Mouse (Mus musculus): ENCODE measurements at regions not wholly inside any gene's neighbourhood (a gene's known extent, or its start where the extent isn't known, plus 50 kb on each side); places are given as distances from the start of the nearest gene placed in this dataset.

DNA sequence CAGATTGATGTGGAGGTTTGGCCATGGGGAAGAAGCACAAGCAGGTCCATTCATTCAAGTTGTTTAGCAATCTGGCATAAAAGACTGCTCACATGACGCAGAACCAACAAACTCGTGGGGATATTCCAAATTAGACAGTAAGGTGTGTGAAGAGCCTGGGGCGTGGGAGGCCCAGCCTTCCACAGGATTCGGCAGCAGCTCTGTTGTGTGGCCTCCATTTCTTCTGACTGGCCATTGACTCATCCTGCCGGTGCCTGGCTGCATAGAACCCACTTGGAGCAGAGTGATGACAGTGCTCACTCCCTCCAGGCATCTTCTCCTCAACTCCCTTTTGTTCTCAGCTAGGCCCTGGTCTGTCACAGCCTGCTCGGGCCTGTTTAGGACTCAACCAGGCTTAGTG, 91.6 kb upstream of the Irf2bp2 start:
- DNase-seq (ENCODE audit: low spot score in 2 of 2): no peak

DNA sequence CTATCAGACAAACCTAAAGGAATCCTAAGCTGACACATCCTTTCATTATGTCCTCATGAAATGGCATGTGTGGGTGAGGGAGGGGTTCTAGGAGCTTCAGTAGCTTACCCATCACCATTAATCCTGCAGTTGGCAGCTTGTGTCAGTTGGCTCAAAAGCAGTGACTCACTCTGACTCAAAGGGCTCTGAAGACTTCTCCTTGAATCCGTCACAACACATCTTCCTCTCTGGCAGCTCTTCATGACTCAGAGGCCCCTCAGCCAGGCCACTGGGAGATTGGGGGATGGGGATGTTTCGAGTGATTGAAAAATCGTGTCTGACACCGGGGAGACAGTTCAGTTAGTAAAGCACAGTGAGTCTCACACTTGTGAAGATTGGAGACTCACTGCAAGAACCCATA, 90.2 kb upstream of the Irf2bp2 start:
- DNase-seq (ENCODE audit: low spot score in 2 of 2): no peak

DNA sequence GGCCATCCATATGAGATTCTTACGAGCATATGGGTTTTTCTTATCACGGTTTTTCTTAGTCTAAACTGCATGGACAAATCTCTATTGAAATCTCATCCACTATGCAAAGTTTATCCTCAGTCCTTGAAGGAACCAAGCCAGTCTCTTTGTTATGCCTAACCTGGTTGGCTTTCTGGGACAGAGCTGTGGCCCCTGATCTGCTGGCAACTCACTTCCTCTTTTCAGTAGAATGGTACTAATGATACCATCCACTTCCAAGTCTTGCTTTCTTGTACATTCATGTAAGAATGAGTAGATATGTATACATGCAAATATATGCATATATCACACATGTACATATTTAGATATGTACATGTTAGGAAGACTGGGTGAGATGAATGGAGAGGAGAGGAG, 89.8 kb upstream of the Irf2bp2 start:
- no peak for DNase-seq (ENCODE audit: low spot score in 2 of 2)

DNA sequence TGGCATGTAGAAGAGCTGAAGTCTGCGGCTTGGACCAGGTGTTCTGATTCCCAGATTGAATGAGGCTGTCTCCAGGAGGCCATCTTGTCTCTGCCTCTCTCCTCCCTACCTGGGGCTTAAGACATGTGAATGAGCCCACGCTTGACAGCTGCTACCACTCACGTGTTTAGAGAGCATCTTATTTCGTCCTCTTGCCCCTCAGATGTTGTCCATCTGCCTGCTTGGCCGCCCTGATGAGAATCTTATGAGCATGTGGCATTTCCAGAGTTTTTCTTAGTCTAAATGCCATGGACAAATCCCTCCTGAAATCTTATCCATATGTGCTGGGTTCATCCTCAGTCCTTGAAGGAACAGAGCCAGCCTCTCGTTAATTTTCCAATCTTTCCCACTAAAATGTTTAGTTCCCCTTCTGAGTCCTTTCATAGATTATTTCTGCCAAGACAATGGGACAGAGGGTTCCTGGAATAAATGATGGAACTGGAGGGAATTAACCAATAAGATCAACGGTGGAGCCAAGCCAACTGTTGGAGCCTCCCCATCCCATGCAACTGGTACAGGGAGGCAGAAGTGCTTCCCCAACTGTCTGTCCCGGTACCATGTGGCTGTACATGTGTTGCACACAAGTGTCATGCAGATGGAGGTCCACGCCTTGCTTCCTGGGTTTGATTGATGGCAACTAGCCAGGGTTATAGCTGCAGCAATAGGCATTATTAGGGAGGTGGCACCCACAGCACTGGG, 89.2 kb upstream of the Irf2bp2 start:
- DNase-seq (ENCODE audit: low spot score in 2 of 2): no peak

DNA sequence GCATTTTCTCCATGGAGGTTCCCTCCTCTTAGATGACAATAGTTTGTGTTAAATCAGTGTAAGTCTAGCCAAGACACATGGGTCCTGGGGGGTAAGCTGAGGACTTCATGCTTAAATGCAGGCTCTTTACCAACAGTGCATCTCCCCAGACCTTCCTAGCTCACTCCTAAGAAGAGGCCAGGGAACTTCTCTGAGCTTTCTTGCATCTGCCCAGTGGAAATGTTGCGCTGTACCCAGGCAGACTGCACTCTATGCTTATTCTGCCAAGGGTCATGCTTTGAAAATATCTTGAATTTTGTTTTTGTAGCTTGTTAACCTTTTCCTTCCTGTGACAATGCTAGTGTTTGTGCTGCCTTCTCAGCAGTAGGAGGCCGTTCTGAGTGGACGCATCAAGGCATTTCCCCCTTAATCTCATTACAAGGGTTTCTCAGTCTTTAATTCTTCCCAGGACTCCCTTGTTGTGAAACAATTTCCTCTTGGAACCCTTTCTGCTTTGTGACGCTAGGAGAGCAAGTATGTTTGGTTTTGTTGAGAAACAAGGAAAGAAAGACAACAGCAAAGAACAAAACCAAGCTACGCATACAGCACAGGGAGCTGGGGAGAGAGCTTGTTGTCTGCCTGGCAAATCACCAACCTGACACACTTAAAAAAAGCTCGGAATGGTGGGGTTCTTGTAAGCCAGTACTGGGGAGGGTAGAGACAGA, 88.3 kb upstream of the Irf2bp2 start:
- no peak for DNase-seq (ENCODE audit: low spot score in 2 of 2)

DNA sequence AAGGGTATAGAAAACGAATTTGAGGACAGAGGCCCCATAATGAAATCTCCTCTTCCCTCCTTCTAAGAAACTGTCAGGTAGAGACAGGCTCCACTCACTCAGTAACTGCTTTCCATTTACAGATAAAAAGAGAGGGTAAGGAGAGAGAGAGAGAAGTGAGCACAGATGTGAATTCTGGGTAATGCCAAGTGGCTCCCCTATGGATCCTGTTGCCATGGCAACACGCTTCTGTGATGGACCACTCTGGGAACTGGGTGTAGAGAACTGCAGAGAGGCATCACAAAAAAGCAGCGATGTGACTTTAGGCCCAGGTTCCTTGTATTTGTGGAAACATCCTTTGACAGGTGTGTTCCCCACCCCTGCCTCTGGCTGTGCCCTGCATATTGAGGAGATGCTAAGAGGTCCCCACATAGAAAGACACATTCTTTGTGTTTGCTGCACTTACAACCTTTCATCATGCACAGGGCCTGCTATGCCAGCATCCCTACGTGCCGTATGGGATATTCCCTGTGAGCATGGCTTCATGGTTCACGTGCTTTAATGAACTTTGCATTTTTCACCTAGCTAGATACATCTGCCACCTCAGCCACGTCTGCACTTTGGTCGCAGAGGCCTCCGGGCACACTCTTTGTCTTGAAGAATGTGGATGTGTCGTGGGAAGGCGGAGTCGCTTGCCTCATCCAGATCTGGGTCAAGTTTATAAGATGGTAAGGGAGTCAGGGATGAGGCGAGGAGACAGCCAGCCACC, 84.4 kb upstream of the Irf2bp2 start:
- no peak for DNase-seq (ENCODE audit: low spot score in 2 of 2)

DNA sequence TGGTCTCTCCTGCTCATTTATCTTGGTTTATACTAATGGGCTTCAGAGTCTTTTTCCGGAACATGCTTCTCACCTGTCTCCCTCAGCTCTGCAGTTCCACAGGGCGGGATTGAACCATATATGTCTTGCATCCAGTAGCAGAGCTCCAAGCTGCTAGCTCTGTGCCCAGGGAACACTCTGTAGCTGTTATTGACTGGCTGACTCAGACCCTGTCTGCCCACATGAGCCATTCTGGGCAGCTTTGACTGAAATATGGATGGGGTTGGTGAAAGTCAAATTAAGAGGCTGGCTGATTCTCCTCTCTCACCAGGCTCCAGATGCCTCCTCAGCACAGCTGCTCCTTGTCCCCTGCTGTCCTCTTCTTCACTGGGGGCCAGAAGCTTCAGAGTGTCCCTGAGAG, 81.4 kb upstream of the Irf2bp2 start:
- no peak for DNase-seq (ENCODE audit: low spot score in 2 of 2)

DNA sequence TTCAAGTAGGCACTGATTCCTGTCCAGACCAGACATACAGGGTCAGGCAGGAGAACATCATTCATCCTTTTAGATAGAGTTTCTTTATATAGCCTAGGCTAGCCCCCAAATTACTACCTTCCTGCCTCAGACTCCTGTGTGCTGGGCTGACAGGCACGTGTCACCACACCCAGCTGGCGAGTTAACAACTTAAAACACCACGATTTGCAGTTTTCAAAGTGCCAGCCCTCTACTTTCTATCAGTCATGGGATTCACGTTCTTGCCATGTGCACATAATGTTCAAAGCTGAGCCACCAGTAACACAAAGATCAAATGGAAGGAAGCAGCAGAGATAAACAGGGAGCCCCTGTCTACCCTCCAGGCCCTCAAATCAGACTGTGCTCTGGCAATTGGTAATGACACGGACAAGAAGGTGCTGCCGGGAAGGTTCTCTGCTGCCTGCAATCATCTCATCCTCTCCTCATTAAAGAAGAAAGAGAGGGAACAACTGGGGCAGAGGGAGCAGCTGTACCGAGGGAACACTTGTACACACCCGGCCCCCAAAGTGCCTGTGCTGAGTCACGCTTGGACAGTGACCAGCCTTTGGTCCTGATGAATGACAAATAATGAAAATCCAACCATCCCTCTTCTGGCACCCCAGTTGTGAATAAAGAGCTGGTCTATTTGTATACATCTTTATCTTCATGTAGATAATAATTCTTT, 79.4 kb upstream of the Irf2bp2 start:
- no peak for DNase-seq (ENCODE audit: low spot score in 2 of 2)

DNA sequence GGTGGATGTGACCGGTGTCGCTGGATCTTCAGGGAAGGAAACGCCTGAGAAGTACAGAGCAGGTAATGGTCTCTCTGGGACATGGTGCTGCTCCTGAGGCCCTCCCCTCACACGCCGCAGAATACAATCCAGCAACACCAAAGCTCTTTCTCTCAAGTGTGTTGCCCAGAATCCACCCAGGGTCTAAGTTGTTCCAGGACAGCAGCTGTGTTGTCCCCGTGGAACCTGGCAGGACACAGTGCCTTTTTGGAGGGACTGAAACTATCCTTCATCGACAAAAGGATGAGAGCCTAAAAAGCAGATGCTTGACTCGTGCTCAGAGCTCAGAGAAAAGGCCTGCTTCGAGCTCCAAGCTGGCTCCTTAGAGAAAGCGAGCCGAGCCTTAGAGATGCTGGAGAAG, 77.8 kb upstream of the Irf2bp2 start:
- no peak for DNase-seq (ENCODE audit: low spot score in 2 of 2)

DNA sequence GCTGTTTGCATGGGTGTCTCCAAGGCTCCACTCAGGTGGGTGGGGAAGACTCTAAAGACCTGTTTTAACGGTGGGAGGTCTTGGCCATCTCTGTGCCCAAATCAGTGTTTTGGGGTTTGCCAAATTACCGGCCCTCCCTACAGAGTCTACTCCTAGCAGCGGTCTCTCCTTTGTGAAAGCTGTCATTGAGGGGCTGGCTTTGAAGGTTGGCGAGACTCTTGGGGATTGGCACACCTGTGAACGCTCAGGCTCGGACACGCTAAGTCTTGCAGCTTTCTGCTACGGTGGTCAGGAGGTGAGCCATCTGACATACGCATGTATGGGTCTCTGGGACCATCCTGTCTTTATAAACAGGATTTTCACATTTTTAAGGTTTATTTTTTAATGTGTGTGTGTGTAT, 76.1 kb upstream of the Irf2bp2 start:
- DNase-seq (ENCODE audit: low spot score in 2 of 2): no peak

DNA sequence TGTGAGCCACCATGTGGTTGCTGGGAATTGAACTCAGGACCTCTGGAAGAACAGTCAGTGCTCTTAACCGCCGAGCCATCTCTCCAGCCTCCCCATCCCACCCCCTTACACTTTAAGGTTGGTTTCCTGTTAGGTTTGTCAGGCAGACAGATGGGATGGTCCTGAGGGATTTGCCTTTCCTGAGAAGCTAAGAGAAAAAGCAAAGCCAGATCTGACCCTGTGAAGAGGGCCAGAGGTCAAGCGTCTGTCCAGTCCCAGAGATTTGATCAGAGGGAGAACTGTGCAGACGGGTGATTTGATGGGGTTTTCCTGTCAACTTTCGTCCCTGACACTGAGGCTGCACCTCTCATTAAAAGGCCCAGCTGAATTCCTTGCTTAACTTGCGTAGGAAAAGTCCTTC, 75.4 kb upstream of the Irf2bp2 start:
- no peak for DNase-seq (ENCODE audit: low spot score in 2 of 2)

DNA sequence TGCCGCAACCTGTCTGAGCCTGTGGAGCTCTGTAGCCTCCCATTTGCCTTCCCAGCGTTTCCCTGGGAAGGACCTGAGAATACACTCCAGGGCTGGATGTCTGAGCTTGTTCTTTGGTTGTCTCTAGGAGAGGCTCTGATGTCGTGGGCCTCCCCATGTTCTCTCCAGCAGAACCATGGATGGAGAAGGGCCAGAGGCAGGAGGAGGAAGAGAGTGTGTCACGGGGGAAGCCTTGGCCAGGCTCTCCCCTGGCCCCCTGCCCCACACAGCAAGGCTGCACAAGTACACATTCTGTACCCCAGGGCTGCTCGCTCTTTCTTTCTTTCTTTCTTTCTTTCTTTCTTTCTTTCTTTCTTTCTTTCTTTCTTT, 74.9 kb upstream of the Irf2bp2 start:
- no peak for DNase-seq (ENCODE audit: low spot score in 2 of 2)

DNA sequence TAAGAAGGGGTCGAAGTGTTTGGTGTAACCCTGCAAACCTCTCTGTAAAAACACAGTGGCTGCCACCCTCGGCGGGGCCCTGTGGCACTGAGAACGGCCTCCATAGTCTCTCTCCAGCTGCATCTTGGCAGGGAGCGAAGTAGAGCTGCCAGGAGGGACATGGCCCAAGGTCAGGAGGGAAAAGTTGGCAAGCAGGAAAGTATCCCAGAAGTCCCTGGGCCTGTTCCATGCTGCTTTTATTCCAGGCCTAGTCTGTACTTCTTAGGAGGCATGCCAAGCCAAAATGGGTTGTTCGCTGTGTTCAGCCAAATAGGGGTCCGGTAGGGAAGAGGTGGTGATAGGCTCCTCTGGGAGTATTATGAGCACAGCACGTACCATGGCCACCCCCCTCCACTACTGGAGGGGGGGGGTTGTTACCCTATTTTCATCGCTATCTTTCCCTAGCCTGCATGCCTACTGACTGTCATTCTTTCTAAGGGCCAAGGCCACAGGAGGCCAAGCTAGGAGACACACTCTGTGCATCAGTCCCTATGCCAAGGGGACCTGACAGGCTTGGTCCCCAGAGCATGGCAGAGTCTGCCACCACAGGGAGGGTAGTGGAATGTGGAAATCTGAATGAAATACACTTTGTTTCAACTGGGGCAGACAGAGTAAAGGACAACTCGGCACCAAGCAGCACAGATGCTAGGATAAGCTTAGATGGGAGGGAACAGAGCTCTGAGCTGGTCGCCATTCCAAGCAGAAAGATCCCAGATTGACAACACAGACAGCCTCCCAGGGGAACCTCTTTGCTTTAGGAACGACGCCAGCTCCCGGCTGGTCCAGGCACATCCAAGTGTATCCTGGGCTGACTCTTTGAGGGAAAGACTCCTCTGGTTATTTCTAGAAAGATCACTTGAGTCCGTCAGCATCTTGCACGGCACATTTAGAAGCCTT, 74.2 kb upstream of the Irf2bp2 start:
- DNase-seq (ENCODE audit: low spot score in 2 of 2): peak; percentile 59 to 85

DNA sequence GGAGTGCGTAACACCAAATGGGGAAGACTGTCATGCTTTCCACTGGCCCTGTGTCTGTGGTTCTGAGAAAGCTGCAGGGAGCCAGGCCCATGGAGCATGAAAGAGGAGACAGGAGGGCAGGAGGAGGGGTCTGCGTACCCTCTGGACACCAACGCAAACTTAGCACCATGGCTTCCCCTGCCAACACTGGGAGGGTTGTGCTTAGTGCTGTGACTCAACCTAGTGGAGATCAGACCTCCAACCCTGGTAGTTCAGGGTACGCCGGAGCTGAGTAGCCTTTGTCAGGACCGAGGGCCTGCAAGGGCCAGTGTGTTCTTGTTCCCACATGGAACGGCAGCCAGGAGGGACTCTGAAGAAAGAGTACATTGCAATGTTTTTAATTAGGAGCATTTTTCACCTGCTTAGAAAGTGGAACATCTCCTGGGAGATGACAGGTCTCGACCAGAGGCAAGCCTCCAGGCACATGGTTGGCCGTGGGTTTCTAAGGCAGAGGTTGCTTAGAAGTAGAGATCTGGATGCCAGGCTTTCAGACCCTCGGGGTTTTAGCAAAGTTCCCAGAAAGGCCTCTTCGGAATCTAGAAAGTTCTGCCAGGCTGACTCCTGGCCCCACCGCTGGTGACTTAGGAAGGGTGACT, 73.4 kb upstream of the Irf2bp2 start:
- DNase-seq (ENCODE audit: low spot score in 2 of 2): no peak

DNA sequence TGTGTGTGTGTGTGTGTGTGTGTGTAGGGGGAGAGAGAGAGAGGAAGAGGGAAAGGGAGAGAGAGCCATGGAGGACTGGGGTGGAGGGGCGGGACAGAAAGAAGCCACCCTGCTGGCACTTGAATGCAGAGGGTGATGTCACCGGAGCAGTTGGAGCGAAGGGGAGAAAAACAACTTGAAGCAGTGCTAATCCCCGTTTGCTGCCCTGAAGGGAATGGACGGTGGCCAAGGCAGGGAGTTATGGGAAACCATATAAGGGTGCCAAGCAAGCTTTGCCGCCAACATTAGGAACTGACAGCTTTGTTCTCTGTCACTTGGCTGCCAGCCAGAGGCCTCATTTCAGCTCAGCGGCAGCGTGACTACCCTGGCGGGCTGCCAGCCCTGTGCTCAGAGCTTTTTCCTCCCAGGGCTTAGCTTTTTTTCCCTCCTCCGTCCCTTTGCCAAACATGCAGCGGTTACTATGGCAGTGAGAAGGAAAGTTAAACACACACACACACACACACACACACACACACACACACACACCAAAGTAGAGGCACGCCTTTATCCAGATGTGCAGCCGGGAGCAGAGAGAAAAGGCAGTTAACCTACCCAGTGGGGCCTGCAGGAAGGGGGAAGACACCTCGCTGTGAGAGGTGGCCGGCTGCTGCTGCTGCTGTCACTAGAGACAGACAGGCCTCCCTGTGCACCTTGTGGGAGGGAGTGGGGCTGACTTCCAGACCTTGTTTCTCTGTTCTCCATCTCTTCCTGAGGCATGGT, 72.7 kb upstream of the Irf2bp2 start:
- DNase-seq (ENCODE audit: low spot score in 2 of 2): peak; percentile 97 to 99

DNA sequence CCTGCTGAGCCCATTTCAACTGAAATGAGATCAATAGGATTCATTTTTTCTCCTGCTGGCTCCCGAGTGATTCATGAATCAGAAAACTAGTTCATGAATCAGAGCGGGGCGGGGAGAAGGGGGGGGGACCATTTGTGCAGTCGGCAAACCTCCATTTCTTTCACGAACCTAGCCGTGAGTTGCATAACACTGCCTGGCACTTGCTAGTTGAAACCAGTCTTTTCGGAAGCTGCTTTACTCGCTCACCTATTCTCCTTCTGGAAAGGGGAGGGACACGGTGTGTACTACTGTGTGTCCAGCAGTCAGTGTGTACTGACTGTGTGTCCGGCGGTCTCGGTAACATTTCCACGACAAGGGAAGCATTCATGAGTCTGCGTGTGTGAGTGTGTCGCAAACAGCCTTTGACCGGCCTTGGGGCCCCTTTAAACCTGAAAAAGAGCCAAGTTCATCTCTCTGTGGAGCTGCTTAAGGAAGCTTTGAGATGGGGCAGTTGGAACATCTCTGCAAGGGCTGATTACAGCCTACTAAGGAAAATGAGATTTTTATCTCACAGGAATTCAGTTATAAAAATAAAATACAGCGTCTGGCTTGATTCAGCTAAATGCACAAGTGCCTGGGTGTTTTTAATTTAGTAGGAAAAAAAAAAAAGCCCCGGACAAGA, 71.9 kb upstream of the Irf2bp2 start:
- DNase-seq (ENCODE audit: low spot score in 2 of 2): peak; percentile 61 to 79

DNA sequence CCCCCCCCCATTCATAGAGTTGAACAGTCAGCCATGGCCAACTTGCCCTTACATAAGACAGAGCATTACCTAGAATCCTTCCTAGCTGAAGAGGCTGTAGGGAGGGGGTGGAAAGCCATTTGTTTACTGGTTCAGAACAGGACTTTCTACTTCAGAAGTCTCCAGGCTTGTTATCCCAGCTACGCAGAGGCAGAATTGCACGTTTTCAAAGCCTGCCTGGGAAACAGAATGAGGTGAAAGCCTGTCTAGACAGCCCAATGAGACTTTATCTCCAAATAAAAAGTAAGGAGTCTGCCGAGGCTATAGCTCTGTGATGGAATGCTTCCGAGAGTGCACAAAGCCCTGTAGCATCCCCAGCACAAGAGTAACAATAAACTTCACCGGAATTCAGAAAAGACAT, 71.1 kb upstream of the Irf2bp2 start:
- no peak for DNase-seq (ENCODE audit: low spot score in 2 of 2)

DNA sequence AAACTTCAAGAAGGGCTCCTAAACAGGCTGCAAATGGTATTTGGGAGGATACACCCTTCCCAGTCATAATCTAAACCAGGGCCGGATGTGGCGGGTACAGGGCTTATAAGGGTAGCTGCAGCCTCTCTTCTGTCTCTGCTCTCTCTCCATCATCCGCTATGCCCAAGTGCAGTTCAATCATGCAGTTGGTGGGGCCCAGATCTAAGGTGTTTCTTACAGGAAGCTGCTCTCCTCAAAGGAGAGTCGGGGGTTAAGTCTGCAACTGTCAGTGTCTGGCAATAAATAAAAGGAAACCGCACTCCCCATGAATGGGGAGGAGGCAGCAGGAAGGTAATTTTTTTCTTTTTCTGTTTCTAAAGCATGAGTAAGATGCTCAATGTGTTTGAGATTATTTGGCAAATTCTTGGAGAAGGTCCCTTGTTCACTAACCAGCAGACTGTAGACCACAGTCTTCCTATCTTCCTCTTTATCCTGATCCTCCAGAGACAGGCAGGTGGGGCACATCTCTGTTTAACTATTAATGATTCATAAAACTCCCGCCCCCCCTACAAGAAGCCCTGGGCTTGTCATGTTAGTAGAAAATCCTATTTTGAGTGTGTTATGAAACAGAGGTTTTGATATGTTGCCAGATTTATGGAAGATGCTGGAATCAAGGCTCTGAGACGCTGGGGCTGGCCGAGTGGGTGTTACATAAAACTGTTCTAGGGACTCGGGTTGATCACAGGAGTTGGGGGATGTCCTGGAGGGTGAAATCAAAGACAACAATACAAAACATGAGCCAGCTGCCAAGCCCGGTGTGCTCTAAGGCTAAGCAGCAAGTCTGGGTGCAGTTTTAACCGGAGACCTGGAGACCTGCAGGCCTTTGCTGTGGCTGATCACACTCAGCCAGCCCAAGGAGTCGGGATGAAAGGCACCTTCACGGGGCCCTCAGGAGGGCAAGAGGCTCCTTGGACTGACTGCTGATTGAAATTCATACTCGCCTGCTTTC, 69.3 kb upstream of the Irf2bp2 start:
- peak in 1 of 2 experiments; percentile 8 for DNase-seq (ENCODE audit: low spot score in 2 of 2)
